Mouse (Mus musculus): ENCODE data around the gene Stk4. TPM values are rescaled to one million over a fixed set of nuclear protein-coding genes. Genes with fewer than 3 reads are reported as not detected.

Gene Stk4
- polyA plus RNA-seq, 1 experiment: 13.6 TPM

DNA sequence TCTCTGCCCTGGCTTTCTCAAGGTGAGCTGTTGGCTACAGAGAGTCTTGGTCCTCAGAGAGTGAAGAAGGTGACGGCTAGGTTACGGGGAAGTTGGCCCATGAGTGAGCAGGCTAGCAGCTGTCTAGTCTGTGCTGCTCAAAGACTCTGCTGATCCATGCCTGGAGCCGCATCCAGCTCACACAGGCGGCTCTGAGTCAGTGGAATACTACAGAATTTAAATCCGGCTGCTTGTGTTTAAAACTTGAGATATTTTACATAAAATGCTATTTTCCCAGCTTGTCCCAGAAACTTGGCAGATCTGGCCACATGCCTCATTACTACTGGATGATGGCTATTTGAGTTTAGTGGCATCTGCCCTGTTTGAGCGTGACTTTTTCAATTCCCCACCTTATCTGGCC is 49.4 kb downstream of the Stk4 start:
- 95% methylated on average over 6 of the region's 6 CpGs for WGBS

GRCm38 (mm10) chr2:164123169-164123766 is 53.1 kb downstream of the Stk4 start:
- WGBS: 88% methylated on average over 5 of the region's 5 CpGs

More for the DNA sequence above, 49.4 kb downstream of the Stk4 start:
- no peak for DNase-seq (ENCODE audit: low read depth, low spot score)

DNA sequence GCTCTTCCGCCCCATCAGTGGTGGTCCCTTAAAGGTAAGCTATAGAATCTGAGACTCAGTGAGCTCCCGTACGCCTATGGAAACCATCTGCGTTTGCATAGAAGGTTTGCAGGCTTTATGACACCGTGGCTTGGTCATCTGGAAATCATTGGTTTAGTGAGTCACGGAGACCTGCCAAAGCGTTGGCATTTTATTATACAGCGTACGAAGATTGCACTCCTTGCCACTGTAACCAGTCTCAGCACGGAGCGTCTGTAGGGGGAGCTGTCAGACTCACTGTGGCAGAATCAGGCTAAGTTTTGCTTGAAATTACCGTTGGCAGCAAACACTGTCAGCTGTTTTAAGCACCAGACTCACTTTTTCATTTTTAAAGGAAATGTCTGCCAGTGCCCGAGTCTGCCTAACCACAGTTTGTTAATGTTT is 56.4 kb downstream of the Stk4 start:
- DNase-seq (ENCODE audit: low read depth, low spot score): no peak
- 40% methylated on average over 13 of the region's 13 CpGs for WGBS

More at GRCm38 (mm10) chr2:164123169-164123766, 53.1 kb downstream of the Stk4 start:
- no peak for DNase-seq (ENCODE audit: low read depth, low spot score)

DNA sequence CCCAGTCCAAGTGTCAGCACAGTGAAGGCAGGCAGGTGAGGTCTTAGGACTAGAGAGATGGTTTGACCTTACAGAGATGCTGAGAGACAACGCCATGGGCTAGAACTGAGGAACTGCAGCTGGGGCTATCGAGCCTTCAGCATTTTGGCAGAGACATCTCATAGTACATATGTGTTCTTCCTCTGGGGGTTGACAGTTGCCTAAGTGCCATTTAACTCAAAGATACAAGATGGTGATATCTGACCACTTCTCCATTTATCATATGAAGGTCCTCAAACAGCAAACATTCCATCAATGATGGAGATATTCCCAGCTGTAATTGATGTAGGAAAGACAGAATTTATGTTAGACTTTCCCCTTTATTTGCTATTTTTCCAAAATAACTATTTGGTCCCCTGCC is 57.2 kb downstream of the Stk4 start:
- WGBS: 90% methylated on average over 2 of the region's 2 CpGs
- no peak for DNase-seq (ENCODE audit: low read depth, low spot score)

DNA sequence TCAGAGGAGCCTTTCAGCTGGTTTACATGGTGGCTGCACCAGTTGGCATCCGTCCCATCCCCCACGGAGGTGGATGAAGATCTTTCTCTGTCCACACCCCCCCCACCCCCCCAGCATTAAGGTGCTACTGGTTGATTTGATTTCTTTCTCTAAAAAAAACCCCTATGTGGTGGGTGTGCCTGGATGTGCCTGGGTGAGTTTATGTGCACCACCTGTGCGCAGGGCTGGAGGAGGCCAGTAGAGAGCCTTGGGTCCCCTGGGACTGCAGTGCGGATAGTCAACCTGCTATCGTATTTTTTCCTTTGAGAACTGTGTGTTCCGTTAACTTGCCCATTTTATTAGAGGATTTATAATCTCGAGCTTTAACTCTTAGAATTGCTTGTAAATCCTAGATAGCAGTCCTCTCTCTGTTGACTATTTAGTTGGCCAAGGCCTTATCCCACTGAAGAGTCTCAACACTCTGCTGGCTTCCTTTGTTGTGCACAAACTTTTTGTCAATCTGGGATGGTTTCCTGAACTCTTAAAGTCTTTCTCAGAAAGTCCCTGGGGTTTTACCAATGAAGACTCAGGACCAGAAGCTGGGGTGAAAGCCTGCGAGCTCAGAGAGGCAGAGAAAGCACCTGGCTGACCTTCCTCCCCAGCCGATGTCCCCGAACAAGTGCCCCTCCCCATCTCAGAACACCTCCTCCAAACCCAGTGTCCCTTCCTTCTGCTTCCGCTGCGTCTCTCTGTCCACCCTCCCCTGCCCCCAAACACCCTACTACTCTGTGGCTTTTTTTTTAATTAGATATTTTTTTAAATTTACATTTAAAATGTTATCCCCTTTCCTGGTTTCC is 58.7 kb downstream of the Stk4 start:
- WGBS: 86% methylated on average over 12 of the region's 12 CpGs
- DNase-seq (ENCODE audit: low read depth, low spot score): no peak

- DNase-seq (ENCODE audit: low read depth, low spot score): no peak
- WGBS: 74% methylated on average over 1 of the region's 1 CpGs
Measured at GRCm38 (mm10) chr2:164131586-164131985, 61.5 kb downstream of the Stk4 start.

GRCm38 (mm10) chr2:164134563-164134962 is 64.4 kb downstream of the Stk4 start:
- WGBS: 66% methylated on average over 6 of the region's 6 CpGs
- DNase-seq (ENCODE audit: low read depth, low spot score): no peak

GRCm38 (mm10) chr2:164135367-164135766 is 65.2 kb downstream of the Stk4 start:
- DNase-seq (ENCODE audit: low read depth, low spot score): no peak
- WGBS: 27% methylated on average over 1 of the region's 1 CpGs

- whole genome bisulfite sequencing: 65% methylated on average over 2 of the region's 2 CpGs
- DNase-seq (ENCODE audit: low read depth, low spot score): no peak
Measured at GRCm38 (mm10) chr2:164136393-164136792, 66.3 kb downstream of the Stk4 start.

GRCm38 (mm10) chr2:164137754-164138153 is 67.6 kb downstream of the Stk4 start:
- DNase-seq (ENCODE audit: low read depth, low spot score): no peak
- 52% methylated on average over 6 of the region's 6 CpGs for WGBS

DNA sequence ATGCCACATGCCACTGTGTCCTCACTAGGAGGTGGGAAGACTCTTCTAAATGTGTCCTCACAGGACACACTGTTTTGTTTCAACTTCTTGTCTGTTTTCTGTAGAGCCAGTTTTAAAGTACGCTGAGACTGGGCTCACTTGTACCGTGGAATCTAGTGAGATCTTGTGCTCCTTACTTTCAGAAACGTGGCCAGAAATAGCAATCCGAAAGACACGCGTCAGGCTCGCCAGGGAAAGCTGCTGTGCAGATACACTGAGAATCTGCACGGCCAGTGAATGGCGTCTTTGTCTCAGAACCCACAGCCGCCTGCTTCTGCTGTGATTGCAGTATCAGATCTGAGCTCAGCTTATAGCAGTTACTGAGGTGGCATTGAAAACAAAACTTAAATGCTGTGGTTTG is 71.9 kb downstream of the Stk4 start:
- no peak for DNase-seq (ENCODE audit: low read depth, low spot score)
- WGBS: 74% methylated on average over 10 of the region's 10 CpGs

DNA sequence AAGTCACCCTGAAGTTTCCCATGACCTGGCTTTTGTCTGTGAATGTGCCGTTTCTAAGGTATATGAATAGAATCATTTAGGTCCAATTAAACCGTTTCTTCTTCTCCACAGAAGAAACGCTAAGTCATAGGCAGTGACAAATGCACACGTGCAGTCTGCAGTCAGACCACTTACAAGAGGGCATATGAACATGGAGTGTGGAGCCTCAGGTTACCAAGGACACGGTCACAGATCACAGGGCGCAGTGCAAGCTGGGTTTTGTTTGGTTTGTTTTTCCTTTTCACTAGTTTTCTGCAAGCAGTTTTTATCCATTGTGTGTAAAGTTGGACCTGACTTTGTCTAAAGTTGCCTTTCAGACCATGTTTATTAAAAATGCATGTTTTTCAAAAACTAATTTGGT is 73.9 kb downstream of the Stk4 start:
- 61% methylated on average over 6 of the region's 6 CpGs for WGBS
- DNase-seq (ENCODE audit: low read depth, low spot score): no peak

DNA sequence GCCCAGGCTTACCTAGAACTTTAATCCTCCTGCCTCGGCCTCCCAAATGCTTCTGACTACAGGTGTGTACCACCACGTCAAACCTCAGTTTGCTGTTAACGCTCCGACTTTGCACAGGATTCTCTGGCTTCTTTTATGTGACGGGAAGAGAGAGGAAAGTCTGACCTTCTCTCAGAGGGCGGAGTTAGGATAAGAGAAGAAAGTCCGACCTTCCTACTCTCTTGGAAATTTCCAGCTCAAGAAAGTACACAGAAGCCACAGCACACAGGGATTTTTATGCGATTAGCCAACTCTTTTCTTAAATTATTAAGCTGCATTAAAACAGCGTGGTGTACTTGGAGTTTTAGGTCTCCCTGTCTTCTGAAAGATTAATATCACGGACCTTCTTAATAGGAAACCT is 74.4 kb downstream of the Stk4 start:
- DNase-seq (ENCODE audit: low read depth, low spot score): no peak

GRCm38 (mm10) chr2:164146556-164146955 is 76.4 kb downstream of the Stk4 start:
- no peak for DNase-seq (ENCODE audit: low read depth, low spot score)
- WGBS: 93% methylated on average over 12 of the region's 12 CpGs

More for the DNA sequence above, 74.4 kb downstream of the Stk4 start:
- WGBS: 62% methylated on average over 10 of the region's 10 CpGs

GRCm38 (mm10) chr2:164150086-164150760 is 80.1 kb downstream of the Stk4 start:
- 68% methylated on average over 14 of the region's 14 CpGs for WGBS
- DNase-seq (ENCODE audit: low read depth, low spot score): no peak

- 94% methylated on average over 11 of the region's 11 CpGs for WGBS
- DNase-seq (ENCODE audit: low read depth, low spot score): no peak
Measured at GRCm38 (mm10) chr2:164152341-164152740, 82.2 kb downstream of the Stk4 start.

- DNase-seq (ENCODE audit: low read depth, low spot score): no peak
- 90% methylated on average over 10 of the region's 10 CpGs for WGBS
Measured at GRCm38 (mm10) chr2:164154007-164154406, 83.9 kb downstream of the Stk4 start.

- no peak for DNase-seq (ENCODE audit: low read depth, low spot score)
- 85% methylated on average over 7 of the region's 7 CpGs for WGBS
Measured at GRCm38 (mm10) chr2:164156158-164156557, 86.0 kb downstream of the Stk4 start.

DNA sequence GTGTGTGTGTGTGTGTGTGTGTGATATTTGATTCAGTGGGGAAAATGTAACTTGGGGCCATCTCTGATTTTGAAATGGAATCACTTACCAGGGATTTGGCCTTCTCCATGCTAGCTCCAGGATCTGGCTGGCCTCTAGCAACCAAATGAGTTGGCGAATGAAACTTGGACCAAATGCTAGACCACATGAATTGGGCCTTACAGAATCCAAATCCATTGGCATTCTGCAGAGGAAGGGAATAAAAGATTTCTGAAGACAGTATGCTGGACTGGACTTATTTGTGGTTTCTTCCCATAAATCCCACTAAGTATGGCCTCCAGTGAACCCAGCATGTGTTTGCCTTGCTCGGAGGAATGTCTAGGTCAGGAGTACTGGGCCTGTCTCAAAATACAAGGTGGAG is 88.7 kb downstream of the Stk4 start:
- no peak for DNase-seq (ENCODE audit: low read depth, low spot score)
- WGBS: 72% methylated on average over 2 of the region's 2 CpGs

GRCm38 (mm10) chr2:164161515-164162055 is 91.5 kb downstream of the Stk4 start:
- no peak for DNase-seq (ENCODE audit: low read depth, low spot score)
- WGBS: 70% methylated on average over 11 of the region's 11 CpGs

All from large intestine, adult 2 months (tissue).